Mouse (Mus musculus) intestine, embryonic 16.5 days (tissue): ENCODE measurements at regions not wholly inside any gene's neighbourhood (a gene's known extent, or its start where the extent isn't known, plus 50 kb on each side); places are given as distances from the start of the nearest gene placed in this dataset.

Experiments used
- ATAC-seq: fragments of 200-750 bp; cut with Nextera tagmentation; 2 replicates; pipeline ENCODE4 v1.8.0; 2017; ENCODE audit warnings: moderate TSS enrichment, moderate library complexity
- H3K27ac ChIP-seq: fragments of 300-500 bp; sonication (generic); 2 replicates; pipeline ENCODE4 v1.5.1; 2014; ENCODE audit warnings: mild to moderate bottlenecking, low read length
- H3K27me3 ChIP-seq: fragments of 300-500 bp; sonication (generic); replicated peaks from 2 replicates; pipeline ENCODE4 v1.6.1; 2014; ENCODE audit warnings: low read length, control low read depth, mixed read lengths; ENCODE audit not compliant: control insufficient read depth, insufficient read depth
- H3K36me3 ChIP-seq: fragments of 300-500 bp; sonication (generic); 2 replicates; pipeline ENCODE4 v1.6.1; 2014; ENCODE audit warnings: low read length, control low read depth; ENCODE audit not compliant: control insufficient read depth, insufficient read depth
- H3K4me1 ChIP-seq: fragments of 300-500 bp; sonication (generic); 2 replicates; pipeline ENCODE4 v1.6.1; 2014; ENCODE audit warnings: low read length, control low read depth, mixed read lengths; ENCODE audit not compliant: control insufficient read depth, insufficient read depth
- H3K4me2 ChIP-seq: fragments of 300-500 bp; sonication (generic); 2 replicates; pipeline ENCODE4 v1.6.1; 2014; ENCODE audit warnings: low read depth, low read length, control low read depth
- H3K4me3 ChIP-seq: fragments of 300-500 bp; sonication (generic); 2 replicates; pipeline ENCODE4 v1.5.1; 2014; ENCODE audit warnings: mild to moderate bottlenecking, low read length
- H3K9ac ChIP-seq: fragments of 300-500 bp; sonication (generic); 2 replicates; pipeline ENCODE4 v1.6.1; 2014; ENCODE audit warnings: low read depth, low read length
- H3K9me3 ChIP-seq: fragments of 300-500 bp; sonication (generic); 2 replicates; pipeline ENCODE4 v1.6.1; 2016; ENCODE audit warnings: low read length, control low read depth; ENCODE audit not compliant: control insufficient read depth
- WGBS: fragments of 180-500 bp; shearing (Covaris S2); extraction: QIAGEN DNeasy Blood & Tissue Kit; methylation state at CpG from one replicate; pipeline ENCODE4 v1.1.7; 2014; 5-methylcytosine and 5-hydroxymethylcytosine counted together

- no peak overlapping the region for H3K27ac ChIP-seq
- H3K9ac ChIP-seq, result no peak overlapping the region
- no peaks in the 10 kb centered on the region for H3K36me3 ChIP-seq
- 72% methylated on average over 11 of the region's 11 CpGs for WGBS
- H3K4me3 ChIP-seq, result no peak overlapping the region
- no peak overlapping the region for H3K4me2 ChIP-seq
- peaks cover 5% of the 10 kb centered on the region for H3K4me1 ChIP-seq
- H3K9me3 ChIP-seq, result no peaks in the 10 kb centered on the region
- ATAC-seq, result no peak
- H3K27me3 ChIP-seq, result no peaks in the 10 kb centered on the region
These were observed 52.1 kb upstream of the Foxq1 start for GRCm38 (mm10) chr13:31503832-31504231.

DNA sequence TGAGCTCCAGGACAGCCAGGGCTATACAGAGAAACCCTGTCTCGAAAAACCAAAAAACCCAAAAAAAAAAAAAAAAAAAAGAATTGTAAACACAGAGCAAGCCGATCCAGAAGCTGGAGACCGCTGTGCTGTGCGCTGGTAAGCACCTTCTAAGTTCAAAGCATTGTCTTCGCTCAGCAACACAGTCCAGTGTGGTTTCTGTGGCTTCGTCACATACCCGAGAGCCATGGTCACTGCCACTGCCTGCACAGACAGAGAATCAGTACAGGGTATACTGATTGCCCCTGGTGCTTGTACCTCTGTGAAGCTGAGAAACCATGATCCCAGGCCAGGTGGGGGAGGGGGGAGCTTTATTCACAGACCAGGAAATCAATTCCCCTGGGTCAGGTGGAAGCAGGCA, 51.6 kb upstream of the Foxq1 start:
- H3K4me3 ChIP-seq, result no peak overlapping the region
- H3K4me1 ChIP-seq, result peaks cover 5% of the 10 kb centered on the region
- H3K27me3 ChIP-seq, result no peaks in the 10 kb centered on the region
- ATAC-seq, result no peak
- H3K36me3 ChIP-seq, result no peaks in the 10 kb centered on the region
- 84% methylated on average over 6 of the region's 7 CpGs for WGBS
- no peak overlapping the region for H3K4me2 ChIP-seq
- no peak overlapping the region for H3K27ac ChIP-seq
- H3K9ac ChIP-seq, result no peak overlapping the region
- no peaks in the 10 kb centered on the region for H3K9me3 ChIP-seq

DNA sequence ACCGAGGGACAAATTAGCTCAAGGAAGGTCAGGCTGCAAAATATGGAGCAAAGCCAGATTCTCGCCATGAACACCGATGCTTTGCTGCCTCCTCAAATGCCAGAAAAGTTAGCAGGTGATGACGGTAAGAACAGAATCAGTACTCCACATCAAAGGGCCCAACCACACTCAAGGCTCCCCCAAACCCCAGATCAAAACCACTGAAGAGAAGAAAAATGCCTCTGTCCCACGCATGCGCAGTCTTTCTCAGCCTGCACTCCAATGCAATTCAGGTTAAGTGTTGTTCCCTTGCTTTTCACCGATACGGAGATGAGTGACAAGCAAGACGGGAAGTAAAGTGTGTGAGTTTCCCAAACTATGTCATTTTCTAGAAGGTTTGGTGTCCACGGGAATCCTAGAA, 50.5 kb upstream of the Foxq1 start:
- Histone ChIP-seq H3K27me3 (no peaks in the 10 kb centered on the region), H3K9me3 (no peaks in the 10 kb centered on the region), H3K4me1 (peaks cover 5% of the 10 kb centered on the region), H3K9ac (no peak overlapping the region), H3K36me3 (no peaks in the 10 kb centered on the region), H3K27ac (no peak overlapping the region), H3K4me3 (no peak overlapping the region), H3K4me2 (no peak overlapping the region)
- WGBS, result 89% methylated on average over 10 of the region's 10 CpGs
- ATAC-seq, result no peak
